Mouse (Mus musculus): ENCODE data around the gene Sptb. TPM values are rescaled to one million over a fixed set of nuclear protein-coding genes. Genes with fewer than 3 reads are reported as not detected.

Gene Sptb
- total RNA-seq, 2 experiments from 2014 or later: 75.3 to 82.1 TPM

- DNase-seq (ENCODE audit: low spot score in 2 of 2): no peak
- intact Hi-C loops (cut with DNase I): no loop called here
Observed at GRCm38 (mm10) chr12:76677068-76677467, 33.3 kb downstream of the Sptb start.

GRCm38 (mm10) chr12:76676477-76676876, 33.9 kb downstream of the Sptb start:
- intact Hi-C loops (cut with DNase I): no loop called here
- peak in 1 of 2 experiments; percentile 57 for DNase-seq (ENCODE audit: low spot score in 2 of 2)

DNA sequence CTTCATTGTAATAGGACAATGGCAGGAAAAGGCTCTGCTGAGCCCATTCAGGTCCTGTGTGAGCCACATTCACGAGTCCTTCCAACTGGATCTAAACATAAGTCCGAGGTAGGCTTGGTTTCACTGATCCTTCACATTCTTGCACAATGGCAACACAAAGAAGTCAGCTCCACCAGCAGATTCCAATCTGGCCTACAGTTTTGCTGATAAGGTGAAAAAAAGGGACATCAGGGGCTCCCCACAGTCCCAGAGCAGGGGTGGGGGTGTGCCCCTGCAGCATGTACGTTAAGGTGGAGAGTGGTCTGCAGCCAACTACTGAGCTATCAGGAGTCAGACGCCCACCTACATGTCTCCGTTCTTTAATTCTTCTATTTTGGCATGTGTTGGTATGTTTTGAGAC, 35.0 kb downstream of the Sptb start:
- no peak for DNase-seq (ENCODE audit: low spot score in 2 of 2)

DNA sequence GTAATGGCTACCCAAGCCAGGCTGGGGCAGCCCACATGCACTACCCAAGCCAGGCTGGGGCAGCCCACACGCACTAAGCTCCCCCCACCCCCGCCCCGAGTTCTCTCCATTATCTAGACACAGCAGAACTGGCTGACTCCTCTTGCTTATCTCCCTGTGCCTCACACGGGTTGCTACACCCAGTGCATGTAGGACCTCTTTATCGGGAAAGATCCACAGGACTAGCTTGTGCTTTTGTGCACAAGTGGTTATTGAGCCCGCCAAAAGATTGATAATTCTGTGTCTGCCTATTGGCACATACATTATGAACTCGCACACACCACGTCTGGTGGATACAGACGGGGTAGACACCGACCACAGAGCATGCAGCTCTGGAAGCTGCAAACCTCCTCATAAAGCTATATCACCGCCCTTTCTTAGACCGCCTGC, 36.5 kb downstream of the Sptb start:
- intact Hi-C loops (cut with DNase I): no loop called here
- DNase-seq (ENCODE audit: low spot score in 2 of 2): no peak

More for the DNA sequence above, 35.0 kb downstream of the Sptb start:
- intact Hi-C loops (cut with DNase I): no loop called here

DNA sequence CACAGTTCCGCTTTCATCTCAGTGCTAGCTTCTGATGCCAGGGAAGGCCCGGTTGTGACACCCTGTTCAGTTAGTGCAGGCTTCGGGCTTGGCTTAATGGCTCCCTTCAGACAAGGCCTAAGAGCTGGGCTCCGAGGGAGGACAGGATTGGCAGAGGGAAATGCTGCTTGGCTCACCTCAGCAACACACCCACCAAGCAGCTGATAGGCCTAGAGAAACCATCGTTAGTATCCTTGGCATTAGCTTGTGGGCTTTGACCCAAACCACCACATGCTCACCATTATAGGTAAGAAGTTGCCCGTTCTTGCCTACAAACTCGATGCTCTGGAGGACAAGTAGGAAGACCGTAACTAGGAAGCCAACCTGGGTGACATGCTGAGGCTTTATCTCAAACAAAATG, 38.3 kb downstream of the Sptb start:
- DNase-seq (ENCODE audit: low spot score in 2 of 2): no peak
- intact Hi-C loops (cut with DNase I): no loop called here

- intact Hi-C loops (cut with DNase I): no loop called here
Observed at GRCm38 (mm10) chr12:76670533-76671086, 39.7 kb downstream of the Sptb start.

GRCm38 (mm10) chr12:76669956-76670530, 40.3 kb downstream of the Sptb start:
- no peak for DNase-seq (ENCODE audit: low spot score in 2 of 2)
- intact Hi-C loops (cut with DNase I): loop anchor here (5.0 kb wide), 1 partner anchor 42 kb away; the partner anchor contains the start of gene Sptb

More at GRCm38 (mm10) chr12:76670533-76671086, 39.7 kb downstream of the Sptb start:
- peak; percentile 24 to 64 for DNase-seq (ENCODE audit: low spot score in 2 of 2)

- DNase-seq (ENCODE audit: low spot score in 2 of 2): peak in 1 of 2 experiments; percentile 61
- intact Hi-C loops (cut with DNase I): loop anchor here (5.0 kb wide), 1 partner anchor 43 kb away; the partner anchor contains the start of gene Sptb
Observed at GRCm38 (mm10) chr12:76668654-76669419, 41.5 kb downstream of the Sptb start.

- intact Hi-C loops (cut with DNase I): loop anchor here (2.0 to 5.0 kb wide), 2 partner anchors 59 to 100 kb away; partner anchors contain the start of gene Sptb
- no peak for DNase-seq (ENCODE audit: low spot score in 2 of 2)
Observed at GRCm38 (mm10) chr12:76651788-76652345, 58.5 kb downstream of the Sptb start.

- intact Hi-C loops (cut with DNase I): loop anchor here (1.0 to 5.0 kb wide), 3 partner anchors 61 to 102 kb away; partner anchors contain the start of gene Sptb
- DNase-seq (ENCODE audit: low spot score in 2 of 2): peak; percentile 58 to 69
Observed at GRCm38 (mm10) chr12:76649708-76650687, 60.3 kb downstream of the Sptb start.

DNA sequence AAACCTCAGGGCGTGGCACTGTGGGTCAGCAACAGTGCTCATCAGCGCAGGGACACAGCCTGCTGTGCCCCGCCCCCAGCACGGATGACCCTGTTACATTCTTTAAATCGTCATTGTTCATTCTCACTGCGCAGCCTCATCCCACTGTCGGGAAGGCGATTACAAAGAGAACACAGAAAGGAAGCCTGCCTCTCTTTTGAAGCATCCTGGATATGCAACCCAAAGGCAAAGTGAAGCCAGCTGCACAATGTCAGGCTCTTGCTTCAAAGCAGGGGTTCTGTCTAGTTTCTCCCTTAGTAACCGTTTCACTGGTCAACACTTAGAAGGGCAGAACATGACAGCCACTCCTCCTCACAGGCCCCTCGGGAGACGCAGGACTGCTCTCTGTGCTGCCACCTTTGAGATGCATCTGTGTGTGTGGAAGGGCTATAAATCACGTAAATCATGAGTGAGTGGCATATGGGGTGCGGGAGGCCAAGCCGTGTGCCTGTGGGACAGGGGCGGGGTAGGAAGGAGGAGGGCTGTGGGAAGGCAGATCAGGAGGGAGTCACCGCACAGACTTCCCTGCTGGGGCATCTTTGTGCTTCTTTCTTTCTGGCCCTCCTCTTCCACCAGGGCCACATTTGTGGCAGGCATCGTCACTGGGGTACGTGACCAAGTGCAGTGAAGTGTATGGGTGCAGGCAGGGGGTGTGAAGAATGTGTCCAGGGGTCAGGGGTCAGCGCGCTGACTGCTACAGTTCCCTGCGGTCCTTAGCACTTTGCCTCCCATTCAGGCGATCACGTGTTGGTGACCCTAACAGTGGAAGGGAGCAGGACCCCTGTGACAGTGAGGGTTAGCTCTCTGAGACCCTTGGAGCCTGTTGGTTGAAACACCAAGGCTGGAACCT, 64.9 kb downstream of the Sptb start:
- intact Hi-C loops (cut with DNase I): no loop called here
- no peak for DNase-seq (ENCODE audit: low spot score in 2 of 2)

DNA sequence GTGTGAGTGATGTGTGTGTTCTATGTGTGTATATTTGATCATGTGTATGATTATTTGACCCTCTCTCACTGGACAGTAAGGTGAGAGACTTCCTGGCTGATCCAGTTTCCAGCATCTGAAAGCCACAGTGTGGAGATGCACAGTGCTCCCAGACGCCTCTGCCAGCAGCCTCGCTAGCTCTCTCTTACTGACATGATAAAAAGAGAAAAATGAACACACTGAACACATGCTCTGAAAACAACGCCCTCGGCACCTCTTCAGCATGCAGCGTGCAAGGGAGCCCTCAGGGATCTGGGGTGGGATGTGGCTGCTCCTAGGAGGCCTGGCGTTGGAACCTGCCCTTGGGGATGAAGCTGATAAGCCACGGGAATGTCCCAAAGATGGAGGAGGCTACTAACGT, 66.7 kb downstream of the Sptb start:
- DNase-seq (ENCODE audit: low spot score in 2 of 2): no peak
- intact Hi-C loops (cut with DNase I): no loop called here

GRCm38 (mm10) chr12:76642616-76643015, 67.7 kb downstream of the Sptb start:
- no peak for DNase-seq (ENCODE audit: low spot score in 2 of 2)
- intact Hi-C loops (cut with DNase I): no loop called here

GRCm38 (mm10) chr12:76640620-76641019, 69.7 kb downstream of the Sptb start:
- peak in 1 of 2 experiments; percentile 40 for DNase-seq (ENCODE audit: low spot score in 2 of 2)
- intact Hi-C loops (cut with DNase I): no loop called here

DNA sequence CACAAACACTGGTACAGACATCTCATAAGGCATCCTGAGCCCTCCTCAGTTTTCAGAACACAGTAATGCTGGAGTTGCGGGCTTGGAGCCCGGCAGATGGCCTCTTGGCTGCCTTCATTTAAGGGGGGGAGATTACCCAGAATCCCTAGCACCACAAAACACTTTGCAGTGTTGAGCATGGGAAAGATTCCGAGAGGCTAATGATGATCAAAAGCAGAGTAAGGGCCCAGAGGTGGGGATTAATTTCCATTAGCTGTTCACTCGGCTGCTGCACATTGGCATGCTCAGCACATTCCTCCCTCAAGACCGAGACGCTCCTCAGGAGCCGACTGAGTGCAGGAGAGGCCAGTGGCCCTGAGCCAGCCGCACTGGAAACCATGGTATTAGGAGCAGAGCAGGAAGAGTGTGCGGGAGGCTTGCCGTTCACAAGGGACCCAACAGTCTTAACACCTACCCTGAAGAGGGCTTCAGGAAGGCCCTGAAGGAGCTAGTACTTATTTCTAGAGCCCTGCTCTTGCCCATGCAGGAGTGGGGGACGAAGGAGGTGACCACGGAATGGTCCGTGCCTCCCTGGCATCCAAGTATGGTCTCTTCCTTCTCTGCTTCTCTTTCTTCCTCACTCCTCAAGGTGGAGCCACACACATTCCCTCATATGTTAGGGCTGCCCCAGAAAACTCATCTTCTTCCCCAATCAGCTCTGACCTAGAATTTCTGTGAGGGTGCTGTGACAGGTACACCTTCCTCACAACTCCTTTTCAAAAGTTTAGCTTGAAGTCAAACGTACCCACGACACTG, 75.3 kb downstream of the Sptb start:
- intact Hi-C loops (cut with DNase I): no loop called here
- no peak for DNase-seq (ENCODE audit: low spot score in 2 of 2)

DNA sequence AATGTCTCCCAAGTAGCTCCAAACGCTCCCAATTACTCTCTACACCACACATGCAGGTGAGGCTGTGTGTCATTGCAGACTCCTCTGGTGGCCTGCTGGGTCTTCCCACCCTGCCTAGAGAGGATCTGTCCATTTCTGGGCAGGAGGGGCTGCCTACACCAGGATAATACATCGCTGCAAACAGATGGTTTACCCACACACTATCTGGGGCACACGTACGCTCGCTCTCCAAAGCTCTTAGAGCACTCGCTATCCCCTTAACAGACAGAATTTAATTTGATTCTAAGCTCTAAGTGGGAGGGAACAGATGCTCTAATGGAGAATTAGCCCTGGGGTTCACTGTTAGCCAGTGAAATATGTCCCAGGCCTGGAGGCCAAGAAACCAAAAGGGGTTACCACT, 87.0 kb downstream of the Sptb start:
- DNase-seq (ENCODE audit: low spot score in 2 of 2): peak; percentile 25 to 59
- intact Hi-C loops (cut with DNase I): no loop called here

DNA sequence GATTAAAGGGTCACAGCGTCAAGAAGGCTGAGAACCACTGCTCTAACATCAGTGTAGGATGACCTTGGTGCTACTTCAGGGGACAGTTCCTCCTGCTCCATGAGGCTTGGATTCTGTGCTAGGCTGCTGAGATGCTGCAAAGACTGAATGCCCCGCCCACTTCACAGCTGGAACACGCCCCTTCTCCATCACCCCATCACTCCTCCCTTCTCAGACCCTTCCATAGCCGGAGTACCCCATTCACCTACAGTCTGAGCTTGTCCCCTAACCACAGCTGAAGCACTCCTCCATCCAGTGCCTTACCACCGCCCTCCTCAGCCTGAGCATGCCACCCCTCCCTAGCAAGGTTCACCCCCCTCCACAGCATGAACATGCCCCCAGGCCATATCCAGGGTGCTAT, 90.5 kb downstream of the Sptb start:
- DNase-seq (ENCODE audit: low spot score in 2 of 2): no peak
- intact Hi-C loops (cut with DNase I): no loop called here

Data from left cerebral cortex, postnatal 25 days (tissue).